Mouse (Mus musculus) kidney, postnatal 0 days (tissue): ENCODE measurements at regions not wholly inside any gene's neighbourhood (a gene's known extent, or its start where the extent isn't known, plus 50 kb on each side); places are given as distances from the start of the nearest gene placed in this dataset.
"Not testable (repeated sequence)": the region's sequence is repeated elsewhere in the genome, so short reads cannot be mapped to it uniquely, and the experiment has no call there.

ENCODE experiments used
- ATAC-seq: fragments of 200-750 bp; cut with Nextera tagmentation; replicated peaks from 2 replicates; pipeline ENCODE4 v1.8.0; 2017; ENCODE audit warnings: low read depth, moderate number of reproducible peaks, moderate TSS enrichment, moderate library complexity; ENCODE audit not compliant: low FRiP score
- DNase-seq: peaks from one replicate; pipeline ENCODE4 v3.0.0-alpha.2; 2016; ENCODE audit warnings: low spot score
- H3K27ac ChIP-seq: fragments of 300-500 bp; sonication (generic); 2 replicates; pipeline ENCODE4 v1.5.1; 2014; ENCODE audit warnings: mild to moderate bottlenecking
- H3K27me3 ChIP-seq: fragments of 300-500 bp; sonication (generic); 2 replicates; pipeline ENCODE4 v1.6.1; 2014; ENCODE audit warnings: low read length, mixed read lengths; ENCODE audit not compliant: insufficient read depth
- H3K36me3 ChIP-seq: fragments of 300-500 bp; sonication (generic); 2 replicates; pipeline ENCODE4 v1.6.1; 2014; ENCODE audit warnings: low read length, mixed read lengths; ENCODE audit not compliant: insufficient read depth
- H3K4me1 ChIP-seq: fragments of 300-500 bp; sonication (generic); replicated peaks from 2 replicates; pipeline ENCODE4 v1.6.1; 2014; ENCODE audit warnings: antibody characterized with exemption, low read length, mixed read lengths; ENCODE audit not compliant: insufficient read depth
- H3K4me2 ChIP-seq: fragments of 300-500 bp; sonication (generic); 2 replicates; pipeline ENCODE4 v1.6.1; 2014; ENCODE audit warnings: mild to moderate bottlenecking, low read length, moderate library complexity, mixed read lengths
- H3K4me3 ChIP-seq: fragments of 300-500 bp; sonication (generic); replicated peaks from 2 replicates; pipeline ENCODE4 v1.5.1; 2014; ENCODE audit warnings: low read depth, low read length
- H3K9ac ChIP-seq: fragments of 300-500 bp; sonication (generic); 2 replicates; pipeline ENCODE4 v1.6.1; 2014; ENCODE audit warnings: low read depth, low read length
- H3K9me3 ChIP-seq: fragments of 300-500 bp; sonication (generic); replicated peaks from 2 replicates; pipeline ENCODE4 v1.6.1; 2016; ENCODE audit warnings: low read length, inconsistent platforms, mixed read lengths
- CTCF ChIP-seq: IDR thresholded peaks from 2 replicates; pipeline ENCODE4 v1.5.1; 2016; ENCODE audit warnings: antibody characterized with exemption, low read depth, mild to moderate bottlenecking, moderate library complexity
- whole genome bisulfite sequencing: fragments of 180-500 bp; shearing (Covaris S2); extraction: QIAGEN DNeasy Blood & Tissue Kit; methylation state at CpG from one replicate; pipeline ENCODE4 v1.1.7; 2014; 5-methylcytosine and 5-hydroxymethylcytosine counted together

DNA sequence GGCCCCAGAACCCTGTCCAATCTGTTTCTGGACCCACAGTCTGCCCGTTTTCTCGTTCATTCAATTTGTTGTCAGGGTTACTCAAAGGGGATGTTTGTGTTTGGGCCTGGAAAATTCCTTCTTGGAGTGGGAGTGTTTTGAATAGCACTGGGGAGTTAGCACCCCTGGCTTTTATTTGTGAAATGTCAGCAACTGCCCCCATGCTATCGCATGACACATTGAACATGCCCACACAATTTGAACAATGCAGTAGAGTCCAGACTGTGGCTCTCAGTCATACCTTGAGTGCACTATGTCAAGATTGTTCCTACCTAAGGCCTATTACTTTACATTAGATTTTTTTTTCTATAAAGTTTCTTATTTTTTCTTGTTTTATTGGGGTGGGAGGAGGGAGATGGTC, 195.2 kb upstream of the Ccdc54 start:
- Histone ChIP-seq H3K4me3 (no peak overlapping the region), H3K27ac (no peak overlapping the region), H3K9me3 (no peaks in the 10 kb centered on the region), H3K4me2 (no peak overlapping the region), H3K4me1 (peaks cover 2% of the 10 kb centered on the region; the same call in 1 of the 2 replicates), H3K9ac (no peak overlapping the region), H3K36me3 (no peaks in the 10 kb centered on the region), H3K27me3 (no peaks in the 10 kb centered on the region)
- ATAC-seq (peak; percentile 64; the same call in 1 of the 2 replicates), DNase-seq (peak; percentile 70)
- WGBS: 29% methylated on average over 3 of the region's 3 CpGs
- no peak for TF ChIP-seq CTCF

GRCm38 (mm10) chr16:50785384-50785783, 194.4 kb upstream of the Ccdc54 start:
- H3K27me3 ChIP-seq: no peaks in the 10 kb centered on the region
- no peaks in the 10 kb centered on the region for H3K36me3 ChIP-seq
- peaks cover 2% of the 10 kb centered on the region; the same call in 1 of the 2 replicates for H3K4me1 ChIP-seq
- 73% methylated on average over 1 of the region's 1 CpGs for WGBS
- H3K9ac ChIP-seq: no peak overlapping the region
- TF ChIP-seq CTCF: no peak
- H3K4me2 ChIP-seq: no peak overlapping the region
- H3K27ac ChIP-seq: no peak overlapping the region
- no peak for ATAC-seq
- no peaks in the 10 kb centered on the region for H3K9me3 ChIP-seq
- no peak for DNase-seq
- no peak overlapping the region for H3K4me3 ChIP-seq

DNA sequence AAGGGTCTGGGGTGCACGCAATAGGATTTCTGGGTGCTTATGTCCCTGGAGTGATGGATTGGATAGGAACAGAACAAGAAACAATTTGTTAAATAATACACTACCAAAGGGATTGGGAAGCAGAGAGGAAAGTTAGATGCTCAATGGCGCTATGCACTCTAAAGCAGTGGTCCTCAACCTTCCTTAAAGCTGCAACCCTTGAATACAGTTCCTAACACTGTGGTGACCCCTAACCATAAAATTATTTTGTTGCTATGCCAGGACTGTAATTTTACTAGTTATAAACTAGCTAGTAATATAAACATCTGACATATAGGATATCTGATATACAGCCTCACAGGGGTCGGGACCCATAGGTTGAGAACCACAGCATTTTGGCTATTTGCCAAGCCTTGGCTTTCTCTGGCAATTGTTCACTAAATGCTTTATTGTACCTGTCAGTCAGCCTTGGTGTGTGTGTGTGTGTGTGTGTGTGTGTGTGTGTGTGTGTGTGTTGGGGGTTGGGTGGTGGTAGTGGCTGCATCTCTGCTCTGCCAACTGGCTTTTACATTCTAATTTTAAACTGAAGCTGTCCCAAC, 193.8 kb upstream of the Ccdc54 start:
- no peak overlapping the region for H3K27ac ChIP-seq
- H3K4me2 ChIP-seq: no peak overlapping the region
- DNase-seq (no peak), ATAC-seq (no peak)
- no peak overlapping the region for H3K9ac ChIP-seq
- no peak overlapping the region for H3K4me3 ChIP-seq
- H3K27me3 ChIP-seq: no peaks in the 10 kb centered on the region
- H3K9me3 ChIP-seq: no peaks in the 10 kb centered on the region
- H3K4me1 ChIP-seq: peaks cover 2% of the 10 kb centered on the region; the same call in 1 of the 2 replicates
- WGBS: 59% methylated on average over 3 of the region's 3 CpGs
- no peak for TF ChIP-seq CTCF
- no peaks in the 10 kb centered on the region for H3K36me3 ChIP-seq

GRCm38 (mm10) chr16:50783784-50784650, 193.1 kb upstream of the Ccdc54 start:
- Histone ChIP-seq H3K4me2 (peak overlapping the region; percentile 21; the same call in 1 of the 2 replicates), H3K4me3 (no peak overlapping the region), H3K27me3 (no peaks in the 10 kb centered on the region), H3K27ac (no peak overlapping the region), H3K9me3 (no peaks in the 10 kb centered on the region), H3K4me1 (peaks cover 6% of the 10 kb centered on the region; the same call in 1 of the 2 replicates), H3K9ac (no peak overlapping the region), H3K36me3 (no peaks in the 10 kb centered on the region)
- 39% methylated on average over 20 of the region's 20 CpGs for WGBS
- no peak for TF ChIP-seq CTCF
- DNase-seq (peak; percentile 64), ATAC-seq (no peak; the same call in 1 of the 2 replicates)

- Histone ChIP-seq H3K27me3 (no peaks in the 10 kb centered on the region), H3K36me3 (no peaks in the 10 kb centered on the region), H3K27ac (no peak overlapping the region), H3K9me3 (no peaks in the 10 kb centered on the region), H3K9ac (no peak overlapping the region), H3K4me1 (peaks cover 6% of the 10 kb centered on the region; the same call in 1 of the 2 replicates), H3K4me2 (no peak overlapping the region), H3K4me3 (no peak overlapping the region)
- 0 out of 2 replicates have a peak, but pooled peaks have one; percentile 38 for ATAC-seq
- no peak for DNase-seq
- WGBS: 24% methylated on average over 6 of the region's 6 CpGs
- TF ChIP-seq CTCF: no peak
These were observed 192.3 kb upstream of the Ccdc54 start for GRCm38 (mm10) chr16:50783240-50783639.

- Histone ChIP-seq H3K4me1 (peaks cover 6% of the 10 kb centered on the region; the same call in 1 of the 2 replicates), H3K4me2 (no peak overlapping the region), H3K4me3 (no peak overlapping the region), H3K36me3 (no peaks in the 10 kb centered on the region), H3K27me3 (no peaks in the 10 kb centered on the region), H3K27ac (0 out of 2 replicates have a peak overlapping the region, but pooled peaks have one; percentile 28), H3K9me3 (no peaks in the 10 kb centered on the region), H3K9ac (no peak overlapping the region)
- peak; percentile 61 for DNase-seq
- ATAC-seq: peak; percentile 61; the same call in 1 of the 2 replicates
- TF ChIP-seq CTCF: no peak
- WGBS: 9% methylated on average over 6 of the region's 6 CpGs
These were observed 188.3 kb upstream of the Ccdc54 start for GRCm38 (mm10) chr16:50779030-50779784.

- DNase-seq, H3K27ac ChIP-seq, H3K4me1 ChIP-seq, H3K36me3 ChIP-seq, H3K4me3 ChIP-seq, H3K9me3 ChIP-seq, H3K9ac ChIP-seq, ATAC-seq, H3K4me2 ChIP-seq, H3K27me3 ChIP-seq: not testable (repeated sequence)
- 92% methylated on average over 12 of the region's 12 CpGs for WGBS
These were observed 183.7 kb upstream of the Ccdc54 start for GRCm38 (mm10) chr16:50774699-50775098.
